Mouse (Mus musculus): ENCODE results near the gene Zfp683.

- TF ChIP-seq CTCF (IDR thresholded peaks at IDR 0.05; ENCODE audit: low read depth) (no peak), EP300 (IDR thresholded peaks at IDR 0.05; ENCODE audit: low read depth) (no peak)
Observed at GRCm38 (mm10) chr4:134084999-134085398, 31.4 kb downstream of the Zfp683 start.

All from heart, postnatal 0 days (tissue).